Mouse (Mus musculus) megakaryocyte progenitor cell, adult 5-6 weeks (primary cell): Measurements from ENCODE around the gene Arhgap31. TPM values are rescaled to one million over a fixed set of nuclear protein-coding genes. Genes with fewer than 3 reads are reported as not detected.
A peak's percentile ranks its signal among the peaks of the same experiment; 100 is the strongest.

ENCODE experiments used
- ATAC-seq: replicated peaks from 2 replicates; pipeline ENCODE4 v1.8.0; 2016; ENCODE audit warnings: mild to moderate bottlenecking, moderate TSS enrichment, inconsistent platforms; ENCODE audit not compliant: poor library complexity
- total RNA-seq, 2 experiments: library from RNA; stranded (forward) in 1 of 2; stranded (reverse) in 1 of 2; fragments of 157-497, 149-512 nt in 1 of 2; fragments of 200-1000 nt in 1 of 2; gene quantifications; 2 replicates each; pipeline versions ENCODE4 v1.2.3 to v1.2.4; 2015 to 2017

Gene Arhgap31
- total RNA-seq, 2 experiments from 2014 or later = 7.2 to 12.8 TPM

GRCm38 (mm10) chr16:38555988-38556387 lies 157.1 kb downstream of the Arhgap31 start:
- no peak for ATAC-seq

- peak; percentile 96 for ATAC-seq
These were observed 163.3 kb downstream of the Arhgap31 start, which contains the start of gene Poglut1 for GRCm38 (mm10) chr16:38549479-38550396. Gene Poglut1, minus strand, starts transcription at chr16:38550258.

Other genes with a start within 250 kb of the Arhgap31 start
- 7.0 and 9.2 TPM in 2 replicates for gene Timmdc1, start 190.6 kb downstream of the Arhgap31 start, total RNA-seq (2015)
- 37.1 and 39.0 TPM in 2 replicates for gene Timmdc1, start 190.6 kb downstream of the Arhgap31 start, total RNA-seq (2017)
- gene Poglut1, start 163.0 kb downstream of the Arhgap31 start, total RNA-seq (2015) = 41.1 and 43.1 TPM in 2 replicates
- 19.5 and 20.6 TPM in 2 replicates for gene Poglut1, start 163.0 kb downstream of the Arhgap31 start, total RNA-seq (2017)
- gene Tmem39a, start 154.6 kb downstream of the Arhgap31 start, total RNA-seq (2015) = 129 and 146 TPM in 2 replicates
- 84.5 and 107 TPM in 2 replicates for gene Tmem39a, start 154.6 kb downstream of the Arhgap31 start, total RNA-seq (2017)
- gene B4galt4, start 29.0 kb upstream of the Arhgap31 start, total RNA-seq (2015) = 40.2 and 42.0 TPM in 2 replicates
- gene B4galt4, start 29.0 kb upstream of the Arhgap31 start, total RNA-seq (2017) = 56.4 and 61.7 TPM in 2 replicates
- gene Upk1b, start 87.1 kb upstream of the Arhgap31 start, total RNA-seq (2015) = 0.49 and 1.1 TPM in 2 replicates
- 0.14 TPM in 1 of 2 replicates, not detected in the other for gene Upk1b, start 87.1 kb upstream of the Arhgap31 start, total RNA-seq (2017)
- not detected in 2 replicates for gene 4930435E12Rik, start 115.5 kb upstream of the Arhgap31 start, total RNA-seq (2015)
- gene 4930435E12Rik, start 115.5 kb upstream of the Arhgap31 start, total RNA-seq (2017) = not detected in 2 replicates
- not detected in 2 replicates for gene Igsf11, start 179.4 kb upstream of the Arhgap31 start, total RNA-seq (2015)
- not detected in 2 replicates for gene Igsf11, start 179.4 kb upstream of the Arhgap31 start, total RNA-seq (2017)